Mouse (Mus musculus): ENCODE data around the gene Radil.

GRCm38 (mm10) chr5:142462641-142462948, 88.3 kb downstream of the Radil start:
- TF ChIP-seq CTCF (IDR thresholded peaks at IDR 0.05; ENCODE audit: insufficient read depth, low read length) (no peak), POLR2A (IDR thresholded peaks at IDR 0.05; ENCODE audit: borderline replicate concordance, extremely low read depth, low read depth, low read length) (no peak)
